In genomic region chr11:5444599-5445451, GRCm38 (mm10) we compare ENCODE assay signal across 8 mouse cellular contexts. TPM values are rescaled to one million over a fixed set of nuclear protein-coding genes. Genes with fewer than 3 reads are reported as not detected.
A peak's percentile ranks its signal among the peaks of the same experiment; 100 is the strongest.
DNase-seq lines count a peak whose midpoint lies in the region; ATAC-seq and TF ChIP-seq lines count a peak whose summit lies in the region.

Gene Znrf3, minus strand, starts transcription at chr11:5444847.

- H3K27ac ChIP-seq in bone marrow macrophage, adult 2 months (ENCODE audit: insufficient read depth, low read depth, low read length): peak within 1 kb of the TSS; percentile 94
- no peak within 1 kb of the TSS for H3K27ac ChIP-seq in embryonic fibroblast, embryonic 13.5 days (ENCODE audit: insufficient read depth, low read length)
- H3K27ac ChIP-seq in heart, embryonic 11.5 days (ENCODE audit: low read depth, low read length): peak within 1 kb of the TSS; percentile 81
- peak within 1 kb of the TSS; percentile 89 for H3K27ac ChIP-seq in kidney, embryonic 16.5 days (ENCODE audit: low read length)
- H3K27ac ChIP-seq in liver, adult 2 months (replicated peaks; ENCODE audit: insufficient read depth, low read depth, low read length): peak within 1 kb of the TSS; percentile 57

- under 1% methylated on average over 82 of the region's 106 CpGs for WGBS in heart, embryonic 11.5 days (ENCODE audit: insufficient replicate concordance)
- under 1% methylated on average over 66 of the region's 106 CpGs for WGBS in kidney, embryonic 16.5 days
- 5% methylated on average over 101 of the region's 106 CpGs for WGBS in liver, adult 2 months

- no peak for TF ChIP-seq CTCF in bone marrow macrophage, adult 2 months (IDR thresholded peaks at IDR 0.05; ENCODE audit: low read depth, low read length)
- TF ChIP-seq CTCF in embryonic fibroblast, embryonic 13.5 days (IDR thresholded peaks at IDR 0.05; ENCODE audit: borderline replicate concordance, insufficient read depth, low read length): no peak
- no peak for TF ChIP-seq CTCF in liver, adult 2 months (IDR thresholded peaks at IDR 0.05; ENCODE audit: low read depth, low read length)

- H3K9me3 ChIP-seq in heart, embryonic 11.5 days (replicated peaks; ENCODE audit: control insufficient read depth, low read length): no peaks in the 10 kb centered on the region
- H3K9me3 ChIP-seq in kidney, embryonic 16.5 days (ENCODE audit: low read length): no peaks in the 10 kb centered on the region

- peak within 1 kb of the TSS; percentile 97 for H3K4me2 ChIP-seq in heart, embryonic 11.5 days
- peak within 1 kb of the TSS; percentile 75 for H3K4me2 ChIP-seq in kidney, embryonic 16.5 days (replicated peaks; ENCODE audit: low read depth, low read length)
- H3K4me2 ChIP-seq in myocyte (ENCODE audit: low read depth): peak within 1 kb of the TSS; percentile 95

- peak; percentile 95 for ATAC-seq in heart, embryonic 11.5 days (replicated peaks; ENCODE audit: insufficient number of reproducible peaks, low FRiP score, low TSS enrichment)
- peak; percentile 92 for ATAC-seq in kidney, embryonic 16.5 days (ENCODE audit: low FRiP score, low TSS enrichment)

- H3K4me1 ChIP-seq in bone marrow macrophage, adult 2 months (ENCODE audit: control insufficient read depth, insufficient read depth, low read length): peaks cover 19% of the 10 kb centered on the region
- H3K4me1 ChIP-seq in embryonic fibroblast, embryonic 13.5 days (ENCODE audit: control insufficient read depth, insufficient read depth, low read length): no peaks in the 10 kb centered on the region
- H3K4me1 ChIP-seq in heart, embryonic 11.5 days (ENCODE audit: control insufficient read depth, insufficient read depth, low read length): peaks cover 16% of the 10 kb centered on the region
- peaks cover 27% of the 10 kb centered on the region for H3K4me1 ChIP-seq in kidney, embryonic 16.5 days (ENCODE audit: insufficient read depth, low read length)
- peaks cover 7% of the 10 kb centered on the region; the same call in 1 of the 2 replicates for H3K4me1 ChIP-seq in liver, adult 2 months (ENCODE audit: control insufficient read depth, insufficient read depth, low read length)

- no peak; the same call in 1 of the 2 replicates for TF ChIP-seq POLR2A in bone marrow macrophage, adult 2 months (IDR thresholded peaks at IDR 0.05; ENCODE audit: borderline replicate concordance, low read depth, low read length)
- peak; percentile 52 for TF ChIP-seq POLR2A in embryonic fibroblast, embryonic 13.5 days (IDR thresholded peaks at IDR 0.05; ENCODE audit: low read depth, low read length)
- peak; percentile 69 for TF ChIP-seq POLR2A in liver, adult 2 months (IDR thresholded peaks at IDR 0.05; ENCODE audit: extremely low read depth, insufficient read depth, low read length)
- peak; percentile 77 for TF ChIP-seq POLR2A in myocyte (IDR thresholded peaks at IDR 0.05; ENCODE audit: insufficient read length, low read depth)

- peak within 1 kb of the TSS; percentile 86 for H3K9ac ChIP-seq in heart, embryonic 11.5 days (ENCODE audit: low read depth, low read length)
- H3K9ac ChIP-seq in kidney, embryonic 16.5 days (replicated peaks; ENCODE audit: low read length): peak within 1 kb of the TSS; percentile 87
- peak within 1 kb of the TSS; percentile 84 for H3K9ac ChIP-seq in liver, adult 2 months (ENCODE audit: low read depth, low read length)

- peaks cover 5% of the 10 kb centered on the region; the same call in 1 of the 2 replicates for H3K79me2 ChIP-seq in liver, adult 2 months (ENCODE audit: control insufficient read depth, insufficient read depth, low read length)
- H3K79me2 ChIP-seq in myocyte (ENCODE audit: control insufficient read depth, insufficient read depth): peaks cover 39% of the 10 kb centered on the region

- H3K4me3 ChIP-seq in bone marrow macrophage, adult 2 months (ENCODE audit: insufficient read depth, low read length): peak within 1 kb of the TSS; percentile 90
- peak within 1 kb of the TSS; percentile 79 for H3K4me3 ChIP-seq in embryonic fibroblast, embryonic 13.5 days (ENCODE audit: insufficient read depth, low read length)
- H3K4me3 ChIP-seq in heart, embryonic 11.5 days (ENCODE audit: low read depth, low read length): peak within 1 kb of the TSS; percentile 91
- H3K4me3 ChIP-seq in kidney, embryonic 16.5 days (ENCODE audit: low read length): peak within 1 kb of the TSS; percentile 74
- H3K4me3 ChIP-seq in liver, adult 2 months (ENCODE audit: insufficient read depth, low read depth, low read length): peak within 1 kb of the TSS; percentile 78
- H3K4me3 ChIP-seq in myocyte: peak within 1 kb of the TSS; percentile 56

- peak within 1 kb of the TSS; percentile 91 for H3ac ChIP-seq in myocyte (ENCODE audit: control insufficient read depth, insufficient read length)

- peak; percentile 96 for DNase-seq in A20 (ENCODE audit: low read depth, low spot score)
- DNase-seq in liver, adult 2 months (ENCODE audit: extremely low read depth, low read depth, low spot score): peak; percentile 80
- peak; percentile 94 for DNase-seq in splenic B cell, adult 2 months (ENCODE audit: low read depth, low spot score)

- H3K36me3 ChIP-seq in heart, embryonic 11.5 days (ENCODE audit: control insufficient read depth, insufficient read depth, low read length): no peaks in the 10 kb centered on the region
- H3K36me3 ChIP-seq in kidney, embryonic 16.5 days (ENCODE audit: insufficient read depth, low read length): no peaks in the 10 kb centered on the region
- no peaks in the 10 kb centered on the region for H3K36me3 ChIP-seq in liver, adult 2 months (ENCODE audit: control insufficient read depth, insufficient read depth, low read length)
- no peaks in the 10 kb centered on the region for H3K36me3 ChIP-seq in myocyte (ENCODE audit: control insufficient read depth, insufficient read depth)
- H3K36me3 ChIP-seq in splenic B cell, adult 2 months (ENCODE audit: control insufficient read depth, insufficient read depth, low read length, poor library complexity, severe bottlenecking): no peaks in the 10 kb centered on the region

- no peaks in the 10 kb centered on the region; the same call in 1 of the 2 replicates for H3K27me3 ChIP-seq in heart, embryonic 11.5 days (ENCODE audit: control insufficient read depth, insufficient read depth, low read length)
- no peaks in the 10 kb centered on the region for H3K27me3 ChIP-seq in kidney, embryonic 16.5 days (ENCODE audit: insufficient read depth, low read length)
- H3K27me3 ChIP-seq in liver, adult 2 months (ENCODE audit: control insufficient read depth, insufficient read depth, low read length): no peaks in the 10 kb centered on the region
- no peaks in the 10 kb centered on the region for H3K27me3 ChIP-seq in myocyte (ENCODE audit: control insufficient read depth, insufficient read depth, insufficient read length)
- no peaks in the 10 kb centered on the region for H3K27me3 ChIP-seq in splenic B cell, adult 2 months (ENCODE audit: control insufficient read depth, insufficient read depth, low read length, poor library complexity, severe bottlenecking)

TF ChIP-seq in myocyte, 11 proteins besides CTCF, POLR2A, EP300 and RAD21:
- TF ChIP-seq USF1 (IDR thresholded peaks at IDR 0.05; ENCODE audit: low read depth) (peak; percentile 38), TCF3 (IDR thresholded peaks at IDR 0.05; ENCODE audit: insufficient read length, low read depth) (no peak), SRF (IDR thresholded peaks at IDR 0.05; ENCODE audit: control insufficient read depth, insufficient read length, low read depth) (no peak), POLR2AphosphoS2 (IDR thresholded peaks at IDR 0.05; ENCODE audit: insufficient read length, low read depth) (peak; percentile 78), MYOG (IDR thresholded peaks at IDR 0.05; ENCODE audit: control insufficient read depth in 1 of 3, insufficient read depth in 1 of 3, insufficient read length in 2 of 3, low read depth in 2 of 3) (no peak), TCF12 (IDR thresholded peaks at IDR 0.05; ENCODE audit: insufficient read depth, poor library complexity, severe bottlenecking) (no peak)

RNA-seq across cellular contexts. Expression of gene Znrf3, which starts in this region (rescaled TPM):
- 2.2 and 2.4 TPM in 2 replicates for polyA plus RNA-seq in bone marrow macrophage, adult 2 months (2012; ENCODE audit: insufficient read depth, insufficient read length, missing spikeins)
- polyA plus RNA-seq in embryonic fibroblast, embryonic 13.5 days (2011; ENCODE audit: insufficient read length, low read depth, missing spikeins): 6.3 and 6.7 TPM in 2 replicates
- polyA plus RNA-seq in heart, embryonic 11.5 days (2014; fragmentation: Nextera tagmentation; extraction: Ambion mirVana): 7.3 and 9.3 TPM in 2 replicates
- polyA plus RNA-seq in kidney, embryonic 16.5 days (2015; fragmentation: Nextera tagmentation; extraction: Ambion mirVana): 16.5 and 18.8 TPM in 2 replicates
- total RNA-seq in liver, adult 2 months (2014; rRNA removed): 4.6 and 6.3 TPM in 2 replicates
- polyA plus RNA-seq in liver, adult 2 months (2012; rRNA removed): 4.2 and 4.5 TPM in 2 replicates
- polyA plus RNA-seq in myocyte (2012; fragmentation: generic; extraction: Trizol): 3.8 TPM
